Mouse (Mus musculus) C2C12 (cell line): ENCODE data around the gene Gm20388. TPM values are rescaled to one million over a fixed set of nuclear protein-coding genes. Genes with fewer than 3 reads are reported as not detected.

Experiments used
- H3K27me3 ChIP-seq: one replicate; pipeline ENCODE4 v1.6.1; 2011; ENCODE audit not compliant: control insufficient read depth, insufficient read depth, insufficient read length
- H3K36me3 ChIP-seq: one replicate; pipeline ENCODE4 v1.6.1; 2011; ENCODE audit not compliant: control insufficient read depth, insufficient read depth
- H3K4me3 ChIP-seq: one replicate; pipeline ENCODE4 v1.5.1; 2011; ENCODE audit warnings: mild to moderate bottlenecking, control low read depth; ENCODE audit not compliant: poor library complexity, insufficient read depth, severe bottlenecking
- H3K79me2 ChIP-seq: one replicate; pipeline ENCODE4 v1.6.1; 2011; ENCODE audit not compliant: control insufficient read depth, insufficient read depth
- H3K79me3 ChIP-seq: one replicate; pipeline ENCODE4 v1.6.1; 2011; ENCODE audit warnings: low read depth, control low read depth
- H3ac ChIP-seq: one replicate; pipeline ENCODE3; 2011; ENCODE audit warnings: low read depth; ENCODE audit not compliant: control insufficient read depth, insufficient read length
- CEBPB ChIP-seq: IDR thresholded peaks from one replicate; pipeline ENCODE4 v1.6.1; 2011; ENCODE audit warnings: low read depth, mild to moderate bottlenecking, control low read depth, moderate library complexity
- CTCF ChIP-seq: IDR thresholded peaks from one replicate; pipeline ENCODE4 v1.5.1; 2011; ENCODE audit not compliant: control insufficient read depth, insufficient read depth, insufficient read length
- FOSL1 ChIP-seq: IDR thresholded peaks from one replicate; pipeline ENCODE4 v1.8.0; 2011; ENCODE audit warnings: mild to moderate bottlenecking, low read length; ENCODE audit not compliant: poor library complexity, insufficient read depth, severe bottlenecking
- MAX ChIP-seq: IDR thresholded peaks from one replicate; pipeline ENCODE4 v1.6.1; 2011; ENCODE audit warnings: mild to moderate bottlenecking, control low read depth
- MYOD1 ChIP-seq: IDR thresholded peaks from one replicate; pipeline ENCODE4 v1.6.1; 2011; ENCODE audit warnings: low read depth; ENCODE audit not compliant: control insufficient read depth, insufficient read length
- MYOG ChIP-seq: IDR thresholded peaks from one replicate; pipeline ENCODE4 v1.6.1; 2011; ENCODE audit not compliant: control insufficient read depth, insufficient read length; ENCODE audit errors: extremely low read depth
- USF1 ChIP-seq: IDR thresholded peaks from one replicate; pipeline ENCODE4 v1.6.1; 2011; ENCODE audit warnings: low read depth, mild to moderate bottlenecking, control low read depth, moderate library complexity
- polyA plus RNA-seq: library from polyadenylated mRNA; unstranded; fragments of >200 nt; fragmentation: generic; extraction: Trizol; gene quantifications from one replicate; pipeline ENCODE4 v1.2.1, GENCODE M21; 2012; ENCODE audit warnings: missing spikeins

Gm20388 gene
- polyA plus RNA-seq, 1 experiment, result 15.0 TPM

GRCm38 (mm10) chr8:124311111-124311510, 4400.5 kb downstream of the Gm20388 start:
- Histone ChIP-seq H3K27me3 (no peaks in the 10 kb centered on the region), H3ac (no peak overlapping the region), H3K79me2 (peaks cover 22% of the 10 kb centered on the region), H3K36me3 (peaks cover 20% of the 10 kb centered on the region), H3K79me3 (peaks cover 2% of the 10 kb centered on the region), H3K4me3 (no peak overlapping the region)
- no peak for TF ChIP-seq MYOG
- no peak for TF ChIP-seq CEBPB
- TF ChIP-seq CTCF, result no peak
- TF ChIP-seq MYOD1, result no peak
- no peak for TF ChIP-seq USF1
- no peak for TF ChIP-seq FOSL1
- no peak for TF ChIP-seq MAX

DNA sequence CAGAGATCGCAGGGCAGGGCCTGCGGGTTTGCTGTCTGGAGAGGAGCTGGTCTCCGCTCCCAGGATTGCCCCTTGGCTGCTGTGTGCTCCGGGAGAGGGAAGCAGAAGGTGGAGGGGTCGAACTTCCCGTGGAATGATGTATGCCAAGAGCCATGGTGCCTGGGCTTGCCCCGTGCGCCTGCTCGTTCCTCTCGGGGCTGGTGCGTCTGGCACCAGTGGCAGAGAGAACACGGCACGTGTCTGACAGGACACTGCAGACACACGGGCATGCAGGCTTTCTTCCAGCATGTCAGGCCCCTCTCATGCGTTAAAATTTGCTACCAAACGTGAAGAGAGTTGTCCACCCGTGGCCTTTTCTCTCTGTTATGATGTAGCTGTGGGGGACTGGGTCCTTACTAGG, 4401.1 kb downstream of the Gm20388 start:
- no peak for TF ChIP-seq CEBPB
- TF ChIP-seq MYOG, result no peak
- TF ChIP-seq USF1, result no peak
- no peak for TF ChIP-seq FOSL1
- TF ChIP-seq CTCF, result no peak
- TF ChIP-seq MYOD1, result no peak
- no peak for TF ChIP-seq MAX
- H3ac ChIP-seq, result no peak overlapping the region

DNA sequence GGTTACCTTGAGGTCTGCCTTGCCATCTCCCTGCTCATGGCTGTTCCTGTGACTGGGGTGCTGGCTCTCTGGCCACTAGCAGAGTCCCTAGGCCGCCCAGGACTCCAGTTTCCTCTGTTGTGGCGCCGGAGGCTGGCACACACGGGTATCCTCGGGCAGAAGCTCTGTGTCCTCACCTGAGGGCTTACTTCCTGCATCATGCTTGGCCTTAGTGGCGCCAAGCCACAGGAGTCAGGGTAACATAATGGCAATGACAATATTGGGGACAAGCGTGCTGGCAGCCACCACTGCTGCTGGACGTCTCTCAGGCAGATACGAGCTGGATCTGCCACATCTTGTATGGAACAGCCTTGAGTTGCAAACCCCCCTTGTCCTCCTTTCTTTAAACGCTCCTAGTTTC, 4401.6 kb downstream of the Gm20388 start:
- no peak overlapping the region for H3K4me3 ChIP-seq
- H3K27me3 ChIP-seq, result no peaks in the 10 kb centered on the region
- TF ChIP-seq MAX (no peak), CEBPB (no peak), MYOG (no peak), USF1 (no peak), FOSL1 (no peak), CTCF (no peak), MYOD1 (no peak)
- peaks cover 22% of the 10 kb centered on the region for H3K79me2 ChIP-seq
- H3ac ChIP-seq, result no peak overlapping the region
- peaks cover 2% of the 10 kb centered on the region for H3K79me3 ChIP-seq
- peaks cover 20% of the 10 kb centered on the region for H3K36me3 ChIP-seq

More for the DNA sequence above, 4401.1 kb downstream of the Gm20388 start:
- Histone ChIP-seq H3K36me3 (peaks cover 20% of the 10 kb centered on the region), H3K4me3 (no peak overlapping the region), H3K79me3 (peaks cover 2% of the 10 kb centered on the region), H3K27me3 (no peaks in the 10 kb centered on the region), H3K79me2 (peaks cover 22% of the 10 kb centered on the region)

- TF ChIP-seq FOSL1 (no peak), CTCF (no peak), MAX (no peak), MYOG (no peak), CEBPB (no peak), USF1 (no peak)
- Histone ChIP-seq H3K79me3 (peaks cover 2% of the 10 kb centered on the region), H3K79me2 (peaks cover 37% of the 10 kb centered on the region), H3K36me3 (peaks cover 15% of the 10 kb centered on the region), H3K27me3 (no peaks in the 10 kb centered on the region), H3K4me3 (no peak overlapping the region), H3ac (no peak overlapping the region)
Observed at GRCm38 (mm10) chr8:124314803-124315202, 4404.2 kb downstream of the Gm20388 start.

- H3K4me3 ChIP-seq, result no peak overlapping the region
- TF ChIP-seq USF1, result no peak
- TF ChIP-seq MAX, result no peak
- no peak for TF ChIP-seq CTCF
- TF ChIP-seq FOSL1, result no peak
- no peak for TF ChIP-seq MYOG
- TF ChIP-seq CEBPB, result no peak
- TF ChIP-seq MYOD1, result no peak
- H3K36me3 ChIP-seq, result peaks cover 6% of the 10 kb centered on the region
- H3K79me2 ChIP-seq, result peaks cover 37% of the 10 kb centered on the region
- no peaks in the 10 kb centered on the region for H3K27me3 ChIP-seq
- peak overlapping the region; percentile 23 for H3ac ChIP-seq
- H3K79me3 ChIP-seq, result peaks cover 4% of the 10 kb centered on the region
Observed at GRCm38 (mm10) chr8:124316466-124317136, 4406.0 kb downstream of the Gm20388 start.
